Mouse (Mus musculus) right cerebral cortex, postnatal 10 days (tissue): ENCODE measurements around the gene Edn2.

Experiments used
- DNase-seq, 2 experiments: peaks; one replicate each; pipeline ENCODE4 v3.0.0; 2021; ENCODE audit warnings: low spot score in 2 of 2

Gene Edn2

DNA sequence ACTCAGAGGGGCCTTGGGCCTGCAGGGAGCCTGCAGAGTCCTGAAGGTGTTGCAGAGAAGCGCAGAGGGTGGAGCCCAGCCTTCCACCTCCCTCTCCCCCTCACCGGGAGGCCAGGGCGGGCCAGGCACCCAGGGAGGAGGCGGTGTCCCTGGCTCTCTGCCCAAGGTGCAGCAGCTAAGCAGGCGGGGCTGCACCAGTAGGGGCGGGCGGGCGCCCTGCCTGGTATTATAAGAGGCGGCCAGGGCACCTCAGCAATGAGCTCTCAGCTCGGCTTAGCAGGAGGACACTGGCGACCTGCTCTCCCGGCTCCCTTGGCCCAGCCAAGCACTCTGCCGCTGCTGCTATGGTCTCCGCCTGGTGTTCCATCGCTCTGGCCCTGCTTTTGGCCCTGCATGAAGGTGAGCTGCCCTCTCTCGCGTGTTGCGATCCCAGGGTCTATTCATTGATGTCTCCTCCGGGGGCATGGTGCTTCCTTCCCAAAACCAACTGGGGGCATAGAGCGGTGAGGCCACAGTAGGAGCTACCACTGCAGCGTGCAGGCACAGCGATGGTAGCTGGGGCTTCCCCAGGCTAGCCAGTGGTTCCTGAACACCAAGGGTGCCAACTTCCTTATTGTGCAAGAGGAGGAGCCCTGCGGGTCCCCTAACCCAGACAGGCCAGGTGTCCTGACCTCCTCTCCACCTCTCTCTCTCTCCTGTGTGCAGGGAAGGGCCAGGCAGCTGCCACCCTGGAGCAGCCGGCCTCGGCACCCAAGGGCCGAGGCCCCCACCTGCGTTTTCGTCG lies at the start of gene Edn2:
Gene Edn2 (plus strand): TSS at position 41 of the 784 bp plus-strand sequence.
- DNase-seq: no peak

DNA sequence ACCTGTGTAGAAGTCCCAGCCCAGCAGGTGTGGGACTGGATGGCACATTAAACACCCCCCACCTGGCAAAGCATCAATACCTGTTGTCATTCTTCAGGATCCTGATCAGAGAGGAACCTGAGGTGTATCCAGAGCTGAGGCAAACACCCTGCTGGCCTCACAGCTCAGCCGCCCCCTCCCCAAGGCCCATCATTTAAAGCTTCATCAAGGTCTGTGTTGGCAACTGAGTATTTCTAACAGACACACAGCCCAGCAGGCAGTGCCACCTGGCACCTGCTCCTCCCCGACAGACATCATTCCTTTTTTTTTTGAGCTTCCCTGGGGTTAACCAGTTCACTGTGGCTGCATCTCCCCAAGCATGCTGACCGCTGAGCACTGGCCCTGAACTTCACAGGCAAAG lies 45.5 kb upstream of the Edn2 start:
- no peak for DNase-seq

DNA sequence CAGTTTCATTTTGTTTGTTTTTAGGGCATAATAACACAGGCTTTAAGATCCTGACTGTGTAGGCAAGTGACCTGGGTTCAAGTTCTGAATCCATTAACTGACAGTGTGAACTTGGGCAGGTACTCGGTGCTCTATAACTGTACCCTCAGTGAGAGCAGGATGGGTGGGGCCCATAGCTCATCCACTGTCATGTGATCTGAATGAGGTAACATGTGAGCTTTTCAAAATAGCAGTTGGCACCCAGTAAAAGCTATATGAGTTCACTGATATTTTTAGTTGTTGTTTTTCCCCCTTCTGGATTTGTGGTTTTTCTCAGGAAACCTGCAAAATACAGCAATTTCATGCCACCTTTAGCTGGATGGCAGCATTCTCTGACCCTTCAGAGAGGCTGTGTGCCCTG lies 44.7 kb upstream of the Edn2 start:
- DNase-seq: no peak

GRCm38 (mm10) chr4:120120276-120120675 lies 40.7 kb upstream of the Edn2 start:
- peak in 1 of 2 experiments; percentile 66 for DNase-seq

DNA sequence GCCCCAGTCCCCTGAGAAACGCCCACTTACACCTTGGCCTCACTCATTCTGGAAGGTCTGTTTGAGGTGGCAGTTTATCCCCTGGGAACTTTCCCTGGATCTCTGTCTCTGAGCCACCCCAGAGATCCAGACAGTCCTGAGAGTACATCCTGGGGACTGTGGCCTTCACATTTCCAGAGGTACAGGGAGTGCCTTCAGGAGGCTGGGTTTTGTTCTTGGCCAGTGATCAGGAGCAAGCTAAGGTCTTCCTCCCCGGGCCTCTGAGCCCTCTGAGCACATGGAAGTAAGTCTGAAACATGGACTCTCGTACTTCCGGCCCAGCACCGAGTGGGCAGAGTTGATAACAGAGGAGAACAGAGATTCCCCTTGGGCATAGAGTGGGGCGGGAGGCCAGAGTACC lies 36.4 kb upstream of the Edn2 start:
- no peak for DNase-seq

DNA sequence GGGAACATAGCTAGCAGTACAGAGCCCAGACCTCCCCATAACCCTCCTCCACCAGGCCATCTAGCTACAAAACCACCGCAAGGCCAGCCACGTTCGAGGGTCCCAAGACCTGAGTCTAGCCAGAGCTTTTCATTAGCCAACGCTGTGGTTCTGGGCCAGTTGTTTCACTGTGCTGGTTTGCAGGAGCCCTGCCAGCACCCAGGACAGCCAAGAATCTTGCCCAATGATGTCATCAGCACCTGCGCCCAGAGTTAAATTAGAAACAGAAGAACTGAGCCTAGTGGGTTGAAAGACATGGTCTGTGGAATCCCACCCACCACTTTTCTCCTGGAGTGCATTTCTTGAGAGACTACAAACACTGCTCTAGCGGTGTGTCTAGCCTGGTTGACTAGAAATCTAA lies 35.0 kb upstream of the Edn2 start:
- DNase-seq: peak in 1 of 2 experiments; percentile 59

GRCm38 (mm10) chr4:120127333-120127732 lies 33.7 kb upstream of the Edn2 start:
- DNase-seq: no peak

DNA sequence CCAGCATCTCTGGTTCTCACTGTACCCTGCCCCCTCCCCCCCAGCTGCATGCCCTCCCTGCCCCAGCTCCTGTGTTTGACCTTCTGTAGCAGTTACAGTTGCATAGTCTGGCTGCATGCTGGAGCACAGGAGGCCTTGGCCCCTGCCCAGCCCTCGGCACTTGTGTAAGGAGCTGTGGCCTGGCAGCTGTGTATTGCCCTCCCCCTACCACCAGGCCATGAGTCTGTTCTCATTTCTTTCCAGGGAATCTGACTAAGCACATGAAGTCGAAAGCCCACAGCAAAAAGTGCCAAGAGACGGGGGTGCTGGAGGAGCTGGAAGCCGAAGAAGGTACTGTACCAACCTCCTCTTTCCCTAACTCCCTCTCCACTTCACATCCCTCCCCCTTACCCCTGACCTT lies 33.0 kb upstream of the Edn2 start:
- DNase-seq: no peak

DNA sequence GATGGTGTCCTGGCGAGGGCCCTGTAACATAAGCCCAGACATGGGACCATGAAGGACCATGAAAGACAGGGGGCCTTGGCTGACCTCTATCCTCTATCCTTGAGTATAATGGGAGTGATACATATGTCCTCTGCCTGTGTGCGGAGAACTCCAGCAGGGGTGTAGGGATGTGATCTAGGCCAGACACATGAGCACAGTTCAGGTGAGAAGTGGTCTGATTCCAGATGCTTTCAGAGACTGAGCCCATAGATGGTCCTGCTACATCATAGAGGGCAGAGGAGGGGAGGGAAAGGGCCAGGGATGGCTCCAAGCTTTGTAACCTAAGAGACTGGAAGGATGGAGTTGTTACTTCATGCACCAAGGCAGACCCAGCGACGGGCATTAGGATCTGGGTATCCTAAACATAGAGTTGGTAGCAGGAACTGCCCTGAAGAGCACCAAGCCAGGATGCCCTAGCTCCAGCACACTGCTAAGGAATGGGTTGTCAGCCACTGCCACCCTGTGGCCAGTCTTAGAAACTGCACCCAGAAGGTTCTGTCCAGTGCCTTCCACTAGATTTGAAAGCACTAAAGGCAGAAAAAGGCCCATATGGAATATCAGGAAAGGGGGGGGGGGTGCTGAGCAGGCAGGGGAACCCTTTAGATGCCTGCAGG lies 31.6 kb upstream of the Edn2 start:
- peak; percentile 76 to 81 for DNase-seq

DNA sequence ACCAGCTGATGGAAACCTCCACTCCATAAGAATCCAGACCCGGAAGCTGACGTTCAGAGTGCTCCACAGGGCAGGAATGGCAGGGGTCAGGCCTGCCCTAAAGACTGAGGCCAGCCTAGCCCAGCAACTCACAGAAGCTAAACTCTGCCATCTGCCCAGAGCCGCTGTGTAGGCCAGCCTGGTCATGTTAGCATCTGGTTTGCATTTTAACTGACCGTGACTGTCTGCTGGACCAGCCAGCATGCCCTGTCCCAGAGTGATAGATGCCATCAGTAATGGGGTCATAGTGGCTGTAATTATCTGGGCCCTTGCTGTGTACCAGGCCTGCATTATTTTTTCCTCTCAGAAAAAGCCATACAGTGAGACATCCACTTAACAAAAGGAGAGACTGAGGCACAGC lies 30.1 kb upstream of the Edn2 start:
- no peak for DNase-seq

DNA sequence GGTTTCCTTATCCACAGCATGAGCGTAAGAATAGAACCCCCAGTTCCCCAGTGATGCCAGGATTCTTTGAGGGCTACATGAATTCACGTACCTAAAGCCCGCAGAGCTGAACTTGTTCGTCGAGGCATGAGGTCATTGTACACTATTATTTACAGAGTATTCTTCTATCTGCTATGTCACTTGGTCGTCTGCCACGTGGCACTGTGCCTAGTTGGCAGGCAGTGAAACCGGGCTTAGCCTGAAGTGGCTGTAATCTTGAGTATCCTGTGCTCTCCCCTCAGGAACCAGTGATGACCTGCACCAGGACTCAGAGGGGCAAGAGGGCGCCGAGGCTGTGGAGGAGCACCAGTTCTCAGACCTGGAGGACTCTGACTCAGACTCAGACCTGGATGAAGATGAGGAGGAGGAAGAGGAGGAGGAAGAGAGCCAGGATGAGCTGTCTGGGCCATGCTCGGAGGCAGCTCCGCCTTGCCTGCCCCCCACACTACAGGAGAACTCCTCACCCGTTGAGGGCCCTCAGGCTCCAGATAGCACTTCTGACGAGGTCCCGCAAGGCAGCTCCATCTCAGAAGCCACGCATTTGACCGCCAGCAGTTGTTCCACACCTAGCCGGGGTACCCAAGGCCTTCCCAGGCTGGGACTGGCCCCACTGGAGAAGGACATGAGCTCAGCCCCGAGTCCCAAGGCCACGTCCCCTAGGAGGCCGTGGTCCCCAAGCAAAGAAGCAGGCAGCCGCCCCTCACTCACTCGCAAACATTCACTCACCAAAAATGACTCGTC lies 29.4 kb upstream of the Edn2 start:
- DNase-seq: no peak

DNA sequence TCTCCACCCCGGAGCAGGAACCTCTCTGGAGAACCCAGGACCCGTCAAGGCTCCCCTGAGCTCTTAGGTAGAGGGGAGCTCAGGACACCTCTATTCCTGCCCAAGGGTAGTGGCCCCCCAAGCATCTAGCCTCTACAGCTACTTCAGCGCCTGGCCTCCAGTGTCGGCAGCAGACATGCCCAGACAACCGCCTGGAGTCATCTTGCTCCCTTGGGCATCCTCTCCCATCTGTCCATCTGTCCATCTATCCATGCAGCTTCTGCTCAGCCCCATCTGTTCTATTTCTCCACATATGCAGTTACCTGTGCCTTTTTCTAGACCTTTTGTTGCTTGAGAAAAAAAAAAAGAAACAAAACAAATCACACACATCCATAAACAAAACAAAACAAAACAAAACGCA lies 26.8 kb upstream of the Edn2 start:
- no peak for DNase-seq

- no peak for DNase-seq
These were observed 19.2 kb upstream of the Edn2 start for GRCm38 (mm10) chr4:120141810-120142209.

GRCm38 (mm10) chr4:120142905-120143304 lies 18.1 kb upstream of the Edn2 start:
- no peak for DNase-seq

- DNase-seq: no peak
These were observed 16.7 kb upstream of the Edn2 start for GRCm38 (mm10) chr4:120144343-120144742.

DNA sequence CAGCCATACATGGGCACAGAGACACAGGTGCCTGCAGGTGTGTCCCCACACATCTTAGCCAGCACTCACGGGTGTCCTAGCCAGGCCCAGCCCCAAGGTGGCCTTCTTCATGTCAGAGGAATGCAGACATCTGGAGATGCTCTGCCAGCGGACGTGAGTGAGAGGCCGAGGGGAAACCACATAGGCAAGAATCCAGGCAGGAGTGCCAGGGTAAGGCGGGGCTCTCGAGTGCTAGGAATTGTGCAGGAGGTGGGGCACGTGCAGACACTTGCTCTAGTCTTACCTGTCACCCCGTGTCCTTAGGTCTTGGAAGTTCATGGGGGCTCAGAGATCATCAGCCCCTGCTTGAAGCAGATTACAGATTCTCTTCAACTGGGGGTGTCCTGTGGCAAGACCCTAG lies 15.1 kb upstream of the Edn2 start:
- no peak for DNase-seq

GRCm38 (mm10) chr4:120148291-120149141 lies 12.5 kb upstream of the Edn2 start:
- peak; percentile 74 to 76 for DNase-seq

GRCm38 (mm10) chr4:120149142-120149524 lies 11.9 kb upstream of the Edn2 start:
- no peak for DNase-seq

GRCm38 (mm10) chr4:120150345-120150920 lies 10.6 kb upstream of the Edn2 start:
- no peak for DNase-seq

GRCm38 (mm10) chr4:120151906-120152305 lies 9.1 kb upstream of the Edn2 start:
- no peak for DNase-seq

DNA sequence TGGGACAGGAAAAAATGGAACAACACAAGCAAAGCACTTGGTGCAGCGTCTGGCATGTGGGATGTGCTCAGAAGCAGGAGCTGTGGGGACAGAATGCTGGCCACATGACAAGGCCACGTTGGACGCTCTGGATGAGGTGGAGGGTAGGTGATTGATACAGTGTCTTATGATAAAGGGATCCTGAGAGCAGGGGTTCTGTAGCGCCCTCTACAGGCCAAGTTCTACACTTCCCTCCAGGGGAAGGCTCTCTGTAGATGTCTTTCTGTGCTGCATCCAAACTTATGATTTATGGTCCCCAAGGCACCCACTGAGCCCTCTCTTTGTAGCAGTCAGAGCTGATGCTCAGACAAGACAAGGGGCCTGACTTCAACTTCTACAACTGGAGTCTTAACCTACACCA lies 8.4 kb upstream of the Edn2 start:
- no peak for DNase-seq
